Mouse (Mus musculus) spleen, postnatal 0 days (tissue): ENCODE data around the gene Pycr1. TPM values are rescaled to one million over a fixed set of nuclear protein-coding genes. Genes with fewer than 3 reads are reported as not detected.

Source experiments
- polyA plus RNA-seq: library from polyadenylated mRNA; unstranded; fragments of >200 nt; fragmentation: Nextera tagmentation; extraction: Ambion mirVana; gene quantifications from 2 replicates; pipeline ENCODE4 v1.2.1, GENCODE M21; 2015

The Pycr1 gene
- polyA plus RNA-seq, result 3.5 and 5.2 TPM in 2 replicates

DNA sequence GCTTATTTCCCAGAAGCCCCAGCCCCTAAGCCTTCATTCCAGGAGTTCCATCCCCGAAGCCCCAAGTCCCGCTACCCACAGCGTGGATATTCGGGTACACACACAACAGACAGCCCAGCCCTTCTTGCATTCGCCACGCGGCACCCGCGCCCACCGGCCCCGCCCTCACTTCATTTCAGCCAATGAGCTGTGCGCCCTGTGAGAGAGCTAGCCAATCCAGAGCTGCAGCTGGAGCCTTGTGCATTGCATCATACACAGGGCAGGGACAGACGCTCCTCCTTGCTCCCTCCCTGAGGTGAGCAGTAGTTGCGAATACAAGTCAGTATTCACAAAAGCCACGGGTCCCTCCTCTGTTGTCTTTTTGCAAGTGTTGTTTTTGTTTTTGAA lies at the start of gene Pycr1:
Pycr1 (minus strand) TSS at position 169 of the 387 bp plus-strand sequence.

DNA sequence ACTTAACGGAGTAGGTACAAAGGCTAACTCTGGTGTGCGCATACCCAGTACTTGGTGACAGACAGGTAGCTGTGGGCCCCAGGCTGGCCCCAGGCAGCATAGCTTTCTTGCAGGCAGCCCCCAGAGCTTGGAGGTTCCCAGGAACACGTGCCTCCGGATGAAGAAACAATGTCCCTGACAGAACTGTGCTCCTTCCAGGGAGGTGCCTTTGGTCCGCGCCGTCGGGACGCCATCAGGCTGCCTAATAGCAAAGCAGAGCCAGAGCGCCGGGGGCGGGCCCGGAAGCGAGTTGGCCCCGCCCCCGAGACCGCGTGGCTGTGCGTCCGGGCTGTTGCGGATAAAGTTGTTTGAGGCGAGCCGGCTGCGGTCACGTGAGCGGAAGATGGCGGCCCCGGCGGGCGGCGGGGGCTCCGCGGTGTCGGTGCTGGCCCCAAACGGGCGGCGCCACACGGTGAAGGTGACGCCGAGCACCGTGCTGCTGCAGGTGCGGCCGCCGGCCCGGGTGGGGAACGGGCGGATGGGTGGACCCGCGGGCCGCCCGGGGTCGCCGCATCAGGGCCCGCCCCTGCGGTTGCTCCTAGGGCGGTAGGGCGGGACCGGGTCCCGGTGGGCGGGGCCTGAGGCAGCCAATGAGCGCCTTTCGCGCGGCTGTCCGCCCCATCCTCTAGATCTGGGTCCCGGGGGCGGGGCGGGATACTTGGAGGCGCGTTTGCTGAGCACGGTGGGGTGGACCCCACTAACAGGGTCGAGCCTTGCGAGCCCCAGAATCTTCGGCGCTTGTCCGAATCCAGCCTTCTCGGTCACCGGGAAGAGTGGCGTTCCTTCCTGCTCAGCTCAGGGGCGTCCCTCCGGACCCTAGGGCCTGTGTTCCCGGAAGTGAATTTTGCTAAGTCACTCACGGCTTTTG lies 29.4 kb upstream of the Pycr1 start, which contains the start of gene Aspscr1:
Aspscr1 (plus strand) TSS at position 287 of the 907 bp plus-strand sequence.

DNA sequence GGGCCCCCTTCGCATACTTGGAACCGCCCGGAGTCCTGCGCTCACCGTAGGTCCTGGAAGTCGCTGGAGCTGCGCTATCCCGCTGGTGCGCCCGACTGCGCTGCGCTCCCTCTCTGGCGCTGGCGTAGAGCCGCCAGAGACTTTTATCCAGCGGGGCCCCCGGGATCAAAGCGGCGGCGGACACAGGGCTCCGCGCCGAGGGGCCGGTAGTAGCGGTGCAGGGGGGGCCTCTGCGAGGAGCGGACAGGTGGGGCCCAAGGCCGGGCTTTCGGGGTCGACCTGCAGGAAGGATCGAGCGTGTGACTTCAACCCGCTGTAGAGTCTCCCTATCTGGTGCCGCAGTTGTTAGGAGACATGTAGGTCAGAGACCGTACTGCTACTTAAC lies 17.5 kb upstream of the Pycr1 start, which contains the start of gene Notum:
Notum (minus strand) TSS at position 100 of the 385 bp plus-strand sequence.

DNA sequence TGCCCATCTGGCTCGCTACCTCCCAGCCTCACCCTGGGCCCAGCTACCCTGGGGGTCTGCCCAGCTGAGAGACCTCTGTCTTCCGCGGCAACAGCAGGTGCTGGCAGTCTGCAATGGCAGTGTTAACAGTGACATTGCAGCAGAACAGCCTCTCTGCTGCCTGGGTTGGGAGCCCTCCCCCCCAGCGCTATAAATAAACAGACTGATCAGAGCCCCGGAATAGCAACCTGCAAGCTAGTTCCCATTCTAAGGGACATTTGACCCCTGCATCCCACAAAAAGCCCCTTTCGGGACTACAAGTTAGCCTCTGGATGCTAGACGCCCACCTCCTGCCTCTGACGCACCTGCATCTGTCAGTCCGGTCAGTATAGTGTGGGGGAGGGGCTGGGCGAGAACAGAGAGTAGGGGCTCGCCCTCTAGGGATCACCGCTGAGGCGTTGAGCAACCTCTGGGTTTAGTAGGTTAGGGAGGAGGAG lies 4.5 kb upstream of the Pycr1 start, which contains the start of gene Myadml2:
Myadml2 (minus strand) TSS at position 158 of the 476 bp plus-strand sequence.

DNA sequence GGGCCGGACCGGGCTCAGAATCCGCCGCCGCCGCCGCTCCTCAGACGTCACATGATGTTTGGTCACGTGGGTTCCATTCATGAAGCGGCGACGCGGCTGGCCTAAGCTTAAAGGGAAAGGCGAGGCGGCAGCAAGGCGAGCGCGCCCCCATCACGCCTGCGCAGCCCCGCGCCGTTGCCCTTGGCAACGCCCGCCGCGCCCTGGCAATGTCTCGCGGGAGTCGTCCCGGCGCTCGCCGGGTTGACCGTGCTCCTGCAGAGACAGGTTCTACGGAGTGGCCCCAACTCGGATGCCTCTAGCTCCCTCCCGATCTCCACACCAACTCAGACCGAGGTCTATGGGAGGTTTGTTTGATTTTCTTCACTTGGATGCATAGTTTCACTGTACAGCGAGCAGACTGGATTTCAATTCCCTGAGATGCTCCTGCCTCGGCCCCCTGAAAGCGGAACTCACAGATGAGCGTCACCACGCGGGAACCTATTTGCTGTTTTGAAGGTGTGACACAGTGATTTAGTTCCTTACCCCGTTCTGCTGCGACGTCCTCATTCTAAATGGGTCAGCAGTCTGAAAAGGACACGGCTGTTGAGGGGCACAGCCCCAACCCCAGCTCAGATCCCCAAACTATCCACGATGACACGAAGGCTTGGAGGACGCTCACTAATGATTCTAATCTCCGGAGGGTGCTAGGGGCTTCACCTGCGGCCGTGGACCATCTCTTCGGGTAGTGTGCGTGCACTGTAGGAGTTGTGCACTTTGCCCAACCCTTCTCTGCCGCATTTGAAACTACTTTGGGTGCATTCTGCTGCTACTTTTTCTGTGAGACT lies 9.8 kb downstream of the Pycr1 start, which contains the start of gene Mafg:
Mafg (minus strand) TSS at position 81 of the 824 bp plus-strand sequence.

DNA sequence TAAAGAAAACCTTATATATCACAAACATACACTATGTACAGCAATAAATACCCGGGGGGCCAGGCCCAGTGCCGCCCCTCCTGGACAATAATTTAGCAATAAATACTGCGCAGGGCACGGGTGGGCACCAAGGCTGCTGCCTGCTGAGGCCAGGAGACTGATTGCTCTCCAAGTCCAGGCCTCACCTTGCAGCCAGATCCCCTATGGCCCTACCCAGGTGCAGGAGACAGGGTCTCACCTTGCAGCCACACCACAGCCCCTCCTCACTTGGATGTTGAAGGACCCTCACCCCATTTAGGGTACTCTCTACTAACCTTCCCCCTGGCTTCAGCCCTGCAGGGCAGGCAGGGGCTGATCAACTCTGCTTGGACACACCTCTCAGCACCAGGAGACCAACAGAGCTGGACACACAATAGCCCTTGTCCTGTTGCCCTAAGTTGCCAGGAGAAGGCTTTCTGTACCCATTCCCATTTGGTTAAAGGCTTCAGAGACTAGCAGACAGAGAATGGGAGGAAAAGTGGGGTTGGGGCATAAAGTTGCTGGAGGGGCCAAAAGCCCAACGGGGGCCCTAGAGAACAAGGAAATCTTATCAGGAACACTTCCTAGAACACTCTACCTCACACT lies 18.3 kb downstream of the Pycr1 start, which contains the start of gene Sirt7:
Sirt7 (minus strand) TSS at position 89 of the 624 bp plus-strand sequence.

DNA sequence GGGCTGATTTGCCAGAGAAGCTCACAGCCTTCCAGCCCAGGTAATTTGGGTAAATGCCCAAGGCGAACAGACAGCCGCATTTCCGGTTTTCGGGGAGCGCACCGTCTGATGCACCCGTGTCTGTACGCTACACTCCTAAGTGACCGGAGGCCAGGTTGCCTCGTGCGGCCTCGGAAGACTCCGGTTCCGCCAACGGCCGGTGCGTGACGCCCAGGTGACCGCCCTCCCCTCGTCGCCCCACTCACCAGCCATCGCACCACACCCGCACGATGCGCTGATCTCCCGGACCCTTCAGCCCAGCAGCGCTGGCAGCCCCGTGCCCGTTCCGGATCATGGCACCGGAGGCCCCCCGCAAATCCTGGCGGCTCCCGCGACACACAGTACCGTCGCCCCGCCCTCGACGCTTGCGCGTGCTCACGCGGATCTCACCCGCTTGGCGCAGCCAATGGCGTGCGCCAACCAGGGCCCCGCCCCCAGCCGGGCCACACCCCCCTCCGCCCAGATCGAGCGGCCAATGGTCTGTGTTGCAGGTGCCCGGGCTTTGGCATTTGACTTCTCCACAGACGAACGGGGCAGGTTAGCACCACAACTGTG lies 26.0 kb downstream of the Pycr1 start, which contains the start of gene Pcyt2:
Pcyt2 (minus strand) TSS at position 418 of the 594 bp plus-strand sequence.

DNA sequence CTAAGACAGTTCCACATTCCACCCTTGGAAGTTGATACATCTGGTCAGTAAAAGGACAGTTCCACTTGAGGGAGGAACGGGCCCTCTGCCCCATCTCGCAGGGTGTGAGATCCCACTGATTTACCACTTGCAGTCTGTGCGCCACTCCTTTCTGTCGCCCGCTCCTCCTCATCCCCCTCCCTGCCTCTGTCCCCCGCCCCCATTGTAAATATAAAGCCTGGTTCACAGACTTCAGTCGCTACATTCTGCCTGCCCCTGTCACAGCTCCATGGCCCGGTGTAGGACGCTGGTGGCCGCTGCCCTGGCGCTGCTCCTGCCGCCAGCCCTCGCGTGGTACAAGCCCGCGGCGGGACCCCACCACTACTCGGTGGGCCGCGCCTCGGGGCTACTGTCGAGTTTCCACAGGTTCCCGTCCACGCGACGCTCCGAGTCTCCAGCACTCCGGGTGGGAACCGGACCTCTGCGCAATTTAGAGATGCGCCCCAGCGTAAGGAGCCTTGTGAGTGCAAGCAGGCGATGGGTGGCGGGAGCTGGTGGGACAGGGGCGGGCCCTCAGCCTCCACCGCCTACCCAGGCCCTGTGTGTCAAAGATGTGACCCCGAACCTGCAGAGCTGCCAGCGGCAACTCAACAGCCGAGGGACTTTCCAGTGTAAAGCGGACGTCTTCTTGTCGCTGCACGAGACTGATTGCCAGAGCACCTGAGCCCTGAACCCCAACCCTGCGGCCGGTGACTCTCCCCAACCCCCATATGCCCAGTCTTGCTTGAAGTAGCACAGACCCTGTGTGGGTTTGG lies 35.1 kb downstream of the Pycr1 start, which contains the start of gene Npb:
Npb (plus strand) TSS at position 237 of the 794 bp plus-strand sequence.

DNA sequence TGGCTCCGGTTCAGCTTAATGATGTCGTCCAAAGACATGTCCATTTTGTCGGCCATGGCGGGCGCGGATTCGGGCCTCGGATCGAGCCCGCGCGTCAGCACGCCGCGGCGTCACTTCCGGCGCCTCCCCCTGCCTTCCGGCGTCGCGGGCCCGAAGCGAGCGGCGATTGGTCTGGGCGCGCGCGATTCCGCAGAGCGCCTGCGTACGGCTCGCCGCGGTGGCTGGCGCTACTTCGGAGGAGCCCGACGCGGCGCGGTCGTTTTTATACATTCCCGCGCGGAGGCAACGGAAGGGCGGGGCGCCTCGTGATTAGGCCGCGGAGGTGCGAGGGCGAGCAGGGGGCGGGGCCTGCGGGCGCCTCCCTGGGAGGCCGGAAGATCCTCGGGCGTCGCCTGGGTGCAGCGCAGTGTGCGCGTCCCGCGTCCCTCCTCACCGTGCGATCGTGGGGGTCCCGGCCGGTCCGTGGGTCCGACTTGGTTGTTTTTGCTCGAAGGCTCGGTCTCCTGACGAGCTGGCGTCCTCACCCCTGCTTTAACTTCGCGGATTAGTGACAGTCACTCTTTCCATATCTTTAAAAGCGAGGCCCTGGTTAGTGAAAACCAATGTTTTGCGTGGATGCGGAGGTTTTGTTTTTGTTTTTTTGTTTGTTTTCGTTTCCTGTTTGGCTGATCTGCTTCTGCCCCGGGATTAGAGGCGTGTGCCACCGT lies 45.1 kb downstream of the Pycr1 start, which contains the start of the genes Alyref and Anapc11:
Alyref (minus strand) TSS at position 83 of the 707 bp plus-strand sequence.
Anapc11 (plus strand) TSS at position 139 of the 707 bp plus-strand sequence.

Other genes starting within 250 kb of the Pycr1 start
- gene Nploc4, start 206.1 kb downstream of the Pycr1 start, polyA plus RNA-seq, result 19.0 and 19.5 TPM in 2 replicates
- gene Tspan10, start 201.1 kb downstream of the Pycr1 start, polyA plus RNA-seq, result 0.07 TPM in 1 of 2 replicates, not detected in the other
- gene Pde6g, start 190.3 kb downstream of the Pycr1 start, polyA plus RNA-seq, result 0.12 and 0.16 TPM in 2 replicates
- 11.2 and 15.7 TPM in 2 replicates for gene Oxld1, start 185.7 kb downstream of the Pycr1 start, polyA plus RNA-seq
- 24.2 and 24.8 TPM in 2 replicates for gene Ccdc137, start 185.7 kb downstream of the Pycr1 start, polyA plus RNA-seq
- 22.7 TPM in 2 replicates for gene Arl16, start 176.2 kb downstream of the Pycr1 start, polyA plus RNA-seq
- gene Mrpl12, start 159.2 kb downstream of the Pycr1 start, polyA plus RNA-seq, result 99.2 and 107 TPM in 2 replicates
- 16.9 and 18.6 TPM in 2 replicates for gene Slc25a10, start 151.9 kb downstream of the Pycr1 start, polyA plus RNA-seq
- gene Gcgr, start 113.1 kb downstream of the Pycr1 start, polyA plus RNA-seq, result 0.13 TPM in 1 of 2 replicates, not detected in the other
- gene Mcrip1, start 94.0 kb downstream of the Pycr1 start, polyA plus RNA-seq, result 76.2 and 89.7 TPM in 2 replicates
- not detected in 2 replicates for gene Ppp1r27, start 92.6 kb downstream of the Pycr1 start, polyA plus RNA-seq
- gene P4hb, start 70.5 kb downstream of the Pycr1 start, polyA plus RNA-seq, result 206 and 241 TPM in 2 replicates
- gene Arhgdia, start 62.1 kb downstream of the Pycr1 start, polyA plus RNA-seq, result 234 and 266 TPM in 2 replicates
- gene Alyref, start 45.4 kb downstream of the Pycr1 start, polyA plus RNA-seq, result 381 and 432 TPM in 2 replicates
- gene Anapc11, start 45.3 kb downstream of the Pycr1 start, polyA plus RNA-seq, result 120 and 128 TPM in 2 replicates
- 2.7 and 5.2 TPM in 2 replicates for gene Npb, start 35.3 kb downstream of the Pycr1 start, polyA plus RNA-seq
- gene Pcyt2, start 25.8 kb downstream of the Pycr1 start, polyA plus RNA-seq, result 48.5 and 54.1 TPM in 2 replicates
- 49.4 and 54.1 TPM in 2 replicates for gene Sirt7, start 18.5 kb downstream of the Pycr1 start, polyA plus RNA-seq
- gene Mafg, start 10.2 kb downstream of the Pycr1 start, polyA plus RNA-seq, result 40.0 and 41.2 TPM in 2 replicates
- 0.23 and 0.29 TPM in 2 replicates for gene Myadml2, start 4.4 kb upstream of the Pycr1 start, polyA plus RNA-seq
- not detected in 2 replicates for gene Notum, start 17.4 kb upstream of the Pycr1 start, polyA plus RNA-seq
- 60.0 and 64.9 TPM in 2 replicates for gene Aspscr1, start 29.2 kb upstream of the Pycr1 start, polyA plus RNA-seq
- 143 and 147 TPM in 2 replicates for gene Cenpx, start 70.0 kb upstream of the Pycr1 start, polyA plus RNA-seq
- 12.3 and 13.8 TPM in 2 replicates for gene Lrrc45, start 70.2 kb upstream of the Pycr1 start, polyA plus RNA-seq
- 3.1 and 3.6 TPM in 2 replicates for gene Rac3, start 77.7 kb upstream of the Pycr1 start, polyA plus RNA-seq
- gene Dcxr, start 83.5 kb upstream of the Pycr1 start, polyA plus RNA-seq, result 9.0 and 14.8 TPM in 2 replicates
- gene Cbr2, start 88.3 kb upstream of the Pycr1 start, polyA plus RNA-seq, result 1.2 and 3.8 TPM in 2 replicates
- gene Hmga1b, start 119.0 kb upstream of the Pycr1 start, polyA plus RNA-seq, result 3.8 and 5.0 TPM in 2 replicates
- 11.9 and 13.8 TPM in 2 replicates for gene Rfng, start 140.4 kb upstream of the Pycr1 start, polyA plus RNA-seq
- 73.2 and 75.4 TPM in 2 replicates for gene Gps1, start 140.5 kb upstream of the Pycr1 start, polyA plus RNA-seq
- gene Dus1l, start 152.6 kb upstream of the Pycr1 start, polyA plus RNA-seq, result 58.0 and 60.3 TPM in 2 replicates
- gene Fasn, start 180.8 kb upstream of the Pycr1 start, polyA plus RNA-seq, result 7.5 and 8.1 TPM in 2 replicates